Mouse (Mus musculus) lung, adult 2 months (tissue): ENCODE data around the gene Serpinb6c.

Source experiments
- CTCF ChIP-seq: fragments of 200-500 bp; IDR thresholded peaks from 2 replicates; pipeline ENCODE4 v1.5.1; 2011; ENCODE audit warnings: mild to moderate bottlenecking, low read length, control low read depth; ENCODE audit not compliant: insufficient read depth
- POLR2A ChIP-seq: fragments of 200-500 bp; IDR thresholded peaks from 2 replicates; pipeline ENCODE4 v1.6.1; 2011; ENCODE audit warnings: low read depth, mild to moderate bottlenecking, control low read depth, low read length, borderline replicate concordance; ENCODE audit errors: extremely low read depth

GRCm38 (mm10) chr13:33934743-33935142 is 29.2 kb upstream of the Serpinb6c start:
- TF ChIP-seq POLR2A, result no peak
- no peak for TF ChIP-seq CTCF
